Mouse (Mus musculus) heart, postnatal 0 days (tissue): ENCODE measurements around the gene Ext2.

ENCODE experiments used
- CTCF ChIP-seq: IDR thresholded peaks from 2 replicates; pipeline ENCODE4 v1.5.1; 2016; ENCODE audit warnings: antibody characterized with exemption, control low read depth, low read depth
- EP300 ChIP-seq: IDR thresholded peaks from 2 replicates; pipeline ENCODE4 v1.6.1; 2016; ENCODE audit warnings: antibody characterized with exemption, low read depth

DNA sequence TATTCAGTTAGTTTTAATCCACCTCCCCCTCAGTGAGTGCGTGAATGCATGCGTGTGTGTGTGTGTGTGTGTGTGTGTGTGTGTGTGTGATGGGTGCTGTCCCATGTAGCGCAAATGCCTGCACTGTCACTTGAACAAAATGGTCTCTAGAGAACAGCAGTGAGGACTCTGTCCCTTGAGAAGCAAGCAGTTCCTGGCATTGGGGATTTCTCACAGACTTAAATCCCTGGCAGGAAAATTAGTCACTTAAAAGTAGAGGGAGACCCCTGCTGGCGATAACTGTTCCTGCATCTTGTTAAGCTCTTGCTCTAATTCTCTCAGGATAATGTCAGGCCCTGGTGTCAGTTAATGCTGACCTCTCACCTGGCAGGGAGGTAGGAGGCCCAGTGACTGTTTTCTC is 36.2 kb downstream of the Ext2 start:
- TF ChIP-seq CTCF, result peak; percentile 78
- TF ChIP-seq EP300, result no peak
